Mouse (Mus musculus) cortical plate, adult 2 months (tissue): ENCODE measurements at regions not wholly inside any gene's neighbourhood (a gene's known extent, or its start where the extent isn't known, plus 50 kb on each side); places are given as distances from the start of the nearest gene placed in this dataset.

Experiments used
- CTCF ChIP-seq: fragments of 200-500 bp; IDR thresholded peaks from 2 replicates; pipeline ENCODE4 v1.5.1; 2011; ENCODE audit warnings: mild to moderate bottlenecking, control low read depth, low read length; ENCODE audit not compliant: insufficient read depth; ENCODE audit errors: extremely low read depth
- POLR2A ChIP-seq: fragments of 200-500 bp; IDR thresholded peaks from 2 replicates; pipeline ENCODE4 v1.6.1; 2011; ENCODE audit warnings: mild to moderate bottlenecking, low read length, control low read depth; ENCODE audit not compliant: insufficient read depth; ENCODE audit errors: extremely low read depth

GRCm38 (mm10) chr12:15629971-15630370 is 186.8 kb downstream of the Trib2 start:
- TF ChIP-seq POLR2A = no peak
- no peak for TF ChIP-seq CTCF
